Mouse (Mus musculus) stomach, postnatal 0 days (tissue): ENCODE measurements around the gene Mgat4b. TPM values are rescaled to one million over a fixed set of nuclear protein-coding genes. Genes with fewer than 3 reads are reported as not detected.
A peak's percentile ranks its signal among the peaks of the same experiment; 100 is the strongest.

Experiments
- ATAC-seq: fragments of 200-750 bp; cut with Nextera tagmentation; 2 replicates; pipeline ENCODE4 v1.8.0; 2017; ENCODE audit not compliant: low FRiP score, low TSS enrichment
- DNase-seq: peaks from one replicate; pipeline ENCODE4 v3.0.0-alpha.2; 2016; ENCODE audit warnings: low spot score
- H3K27ac ChIP-seq: fragments of 300-500 bp; sonication (generic); replicated peaks from 2 replicates; pipeline ENCODE4 v1.5.1; 2014; ENCODE audit warnings: mild to moderate bottlenecking, control low read depth
- H3K27me3 ChIP-seq: fragments of 300-500 bp; sonication (generic); 2 replicates; pipeline ENCODE4 v1.6.1; 2014; ENCODE audit warnings: low read length; ENCODE audit not compliant: control insufficient read depth, insufficient read depth
- H3K36me3 ChIP-seq: fragments of 300-500 bp; sonication (generic); 2 replicates; pipeline ENCODE4 v1.6.1; 2014; ENCODE audit warnings: low read length, mixed read lengths; ENCODE audit not compliant: control insufficient read depth, insufficient read depth
- H3K4me1 ChIP-seq: fragments of 300-500 bp; sonication (generic); replicated peaks from 2 replicates; pipeline ENCODE4 v1.6.1; 2014; ENCODE audit warnings: antibody characterized with exemption; ENCODE audit not compliant: control insufficient read depth, insufficient read depth
- H3K4me2 ChIP-seq: fragments of 300-500 bp; sonication (generic); replicated peaks from 2 replicates; pipeline ENCODE4 v1.6.1; 2014; ENCODE audit warnings: low read depth, mild to moderate bottlenecking, control low read depth, moderate library complexity
- H3K4me3 ChIP-seq: fragments of 300-500 bp; sonication (generic); 2 replicates; pipeline ENCODE4 v1.5.1; 2014; ENCODE audit warnings: low read depth, low read length, control low read depth
- H3K9ac ChIP-seq: fragments of 300-500 bp; sonication (generic); 2 replicates; pipeline ENCODE4 v1.6.1; 2014; ENCODE audit warnings: mild to moderate bottlenecking, low read length, control low read depth, mixed read lengths
- H3K9me3 ChIP-seq: fragments of 300-500 bp; sonication (generic); 2 replicates; pipeline ENCODE4 v1.6.1; 2016; ENCODE audit warnings: low read length; ENCODE audit not compliant: control insufficient read depth
- CTCF ChIP-seq: IDR thresholded peaks from 2 replicates; pipeline ENCODE4 v1.5.1; 2016; ENCODE audit warnings: antibody characterized with exemption, low read depth, mild to moderate bottlenecking, moderate library complexity
- EP300 ChIP-seq: optimal IDR thresholded peaks from 2 replicates; pipeline ENCODE3; 2016; ENCODE audit warnings: antibody characterized with exemption
- WGBS: fragments of 180-500 bp; shearing (Covaris S2); extraction: QIAGEN DNeasy Blood & Tissue Kit; methylation state at CpG from one replicate; pipeline ENCODE4 v1.1.7; 2014; 5-methylcytosine and 5-hydroxymethylcytosine counted together
- polyA plus RNA-seq: library from polyadenylated mRNA; unstranded; fragments of >200 nt; fragmentation: Nextera tagmentation; extraction: Ambion mirVana; gene quantifications from 2 replicates; pipeline ENCODE4 v1.2.1, GENCODE M21; 2015

Mgat4b gene
- polyA plus RNA-seq, 1 experiment from 2014 or later: 30.8 TPM

DNA sequence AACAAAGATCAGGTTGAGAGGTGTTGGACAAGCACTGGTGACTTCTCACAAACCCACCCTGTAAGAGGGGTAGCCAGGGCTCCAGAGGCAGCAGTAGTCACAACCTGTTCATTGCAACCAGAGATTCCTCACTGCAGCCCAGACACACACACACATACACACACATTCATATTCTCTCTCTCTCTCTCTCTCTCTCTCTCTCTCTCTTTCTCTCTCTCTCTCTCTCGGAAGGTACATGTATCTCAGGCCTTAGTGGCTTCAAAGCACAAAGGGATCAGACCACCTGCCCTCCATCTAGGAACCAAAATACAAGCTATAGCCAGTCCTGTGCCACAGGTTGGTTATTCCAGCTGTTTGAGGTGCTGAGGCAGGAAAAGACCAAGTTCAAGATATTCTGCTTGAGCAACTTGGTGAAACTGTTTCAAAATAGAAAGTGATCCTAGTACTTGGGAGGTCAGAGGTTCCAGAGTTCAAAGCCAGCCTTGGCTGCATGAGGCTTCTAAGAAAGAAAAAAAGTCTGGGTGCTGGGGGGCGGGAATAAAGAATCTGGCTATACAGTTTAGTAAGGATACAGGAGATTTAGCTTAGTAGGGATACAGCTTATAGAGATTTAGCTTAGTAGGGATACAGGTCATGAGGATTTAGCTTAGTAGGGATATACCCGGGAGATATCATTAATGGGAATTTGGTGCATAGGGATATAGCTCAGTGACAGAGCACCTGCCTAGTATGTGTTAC, 801 bp downstream of the Mgat4b start:
- H3K9ac ChIP-seq: peak overlapping the region; percentile 100
- peaks cover 13% of the 10 kb centered on the region; the same call in 1 of the 2 replicates for H3K4me1 ChIP-seq
- WGBS: 96% methylated on average over 3 of the region's 3 CpGs
- TF ChIP-seq EP300 (no peak), CTCF (no peak)
- DNase-seq (no peak), ATAC-seq (no peak)
- H3K27me3 ChIP-seq: no peaks in the 10 kb centered on the region
- peak overlapping the region; percentile 69 for H3K4me2 ChIP-seq
- H3K27ac ChIP-seq: peak overlapping the region; percentile 100
- H3K4me3 ChIP-seq: peak overlapping the region; percentile 100
- H3K9me3 ChIP-seq: no peaks in the 10 kb centered on the region
- H3K36me3 ChIP-seq: peaks cover 9% of the 10 kb centered on the region

DNA sequence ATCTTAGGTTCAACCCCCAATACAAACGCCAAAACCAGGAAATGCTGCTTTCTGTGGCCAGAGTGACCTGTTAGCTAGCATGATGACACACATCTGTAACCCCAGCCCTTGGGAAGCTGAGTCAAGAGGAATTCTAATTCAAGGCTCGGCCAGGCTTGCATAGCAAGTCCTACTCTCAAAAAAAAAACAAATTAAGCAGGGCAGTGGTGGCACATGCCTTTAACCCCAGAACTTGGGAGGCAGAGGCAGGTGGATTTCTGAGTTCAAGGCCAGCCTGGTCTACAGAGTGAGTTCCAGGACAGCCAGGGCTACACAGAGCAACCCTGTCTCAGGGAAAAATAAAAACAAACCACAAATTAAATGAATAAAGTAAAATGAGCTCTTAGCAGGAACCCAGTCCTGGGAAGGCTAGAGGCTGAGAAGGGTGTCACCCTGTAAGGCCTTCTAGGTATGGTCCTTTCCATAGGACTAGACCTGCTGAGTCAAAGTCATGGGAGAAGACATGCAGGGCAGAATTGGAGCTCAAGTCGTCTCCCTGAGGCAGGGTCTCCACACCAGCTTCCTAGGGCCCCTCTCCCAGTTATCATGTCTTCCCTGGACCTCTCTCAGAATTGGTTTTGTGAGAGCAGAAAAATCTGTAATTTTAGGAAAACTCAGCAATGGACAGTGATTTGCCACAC, 1.5 kb downstream of the Mgat4b start:
- Histone ChIP-seq H3K9me3 (no peaks in the 10 kb centered on the region), H3K36me3 (peaks cover 2% of the 10 kb centered on the region), H3K4me2 (no peak overlapping the region), H3K27ac (peak overlapping the region; percentile 81), H3K4me3 (no peak overlapping the region), H3K27me3 (no peaks in the 10 kb centered on the region), H3K4me1 (peaks cover 13% of the 10 kb centered on the region; the same call in 1 of the 2 replicates), H3K9ac (no peak overlapping the region)
- ATAC-seq (no peak), DNase-seq (no peak)
- WGBS: 68% methylated on average over 3 of the region's 3 CpGs
- TF ChIP-seq EP300 (no peak), CTCF (no peak)

DNA sequence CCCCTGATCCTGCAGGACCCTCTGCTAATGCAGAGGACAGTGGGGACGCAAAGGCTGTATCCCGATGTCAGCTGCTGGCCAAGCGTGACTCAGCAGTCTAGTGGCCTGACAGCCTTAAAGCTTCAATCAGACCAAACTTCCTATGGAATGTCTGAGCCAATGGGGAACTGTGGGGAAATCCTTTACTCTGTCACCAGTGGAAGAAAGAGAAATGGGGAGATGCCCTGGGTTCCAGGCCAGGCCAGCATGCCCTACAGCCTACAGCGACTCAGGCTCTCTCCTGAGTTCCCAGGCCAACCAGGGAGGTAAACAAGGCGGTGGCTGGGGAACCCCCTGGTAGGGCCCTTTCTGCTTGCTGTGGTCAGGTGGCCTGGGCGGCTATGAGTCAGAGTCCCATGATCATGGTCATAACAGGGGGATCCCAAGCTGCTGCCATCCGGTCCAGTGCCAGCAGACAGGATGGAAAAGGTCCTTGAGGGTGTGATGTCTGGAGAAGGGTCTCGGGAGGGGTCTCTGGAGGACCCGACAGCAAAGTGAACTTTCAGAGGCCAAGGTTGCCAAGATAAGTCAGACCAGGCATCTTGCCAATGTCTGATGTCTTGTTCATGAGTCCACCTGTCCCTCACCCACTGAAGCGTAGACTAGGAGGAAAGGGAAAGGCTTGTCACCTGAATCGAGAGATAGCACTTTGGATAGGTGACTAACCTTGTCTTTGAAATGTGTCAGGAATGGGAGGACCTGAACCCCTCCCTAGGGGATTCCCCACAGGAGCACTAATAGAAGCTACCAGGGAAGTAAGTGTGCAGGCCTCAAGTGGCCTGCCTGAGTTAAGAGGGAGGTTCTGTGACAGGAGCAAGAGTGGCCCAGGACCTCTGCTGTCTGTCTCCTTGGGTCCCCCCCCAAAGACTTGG, 2.4 kb downstream of the Mgat4b start:
- no peak for TF ChIP-seq EP300
- no peak for TF ChIP-seq CTCF
- H3K9me3 ChIP-seq: no peaks in the 10 kb centered on the region

GRCm38 (mm10) chr11:50214631-50215030, 3.9 kb downstream of the Mgat4b start:
- no peak for ATAC-seq
- WGBS: 88% methylated on average over 6 of the region's 6 CpGs
- no peak for TF ChIP-seq CTCF
- no peak for TF ChIP-seq EP300

More for the DNA sequence above, 2.4 kb downstream of the Mgat4b start:
- Histone ChIP-seq H3K4me2 (no peak overlapping the region), H3K27ac (peak overlapping the region; percentile 81), H3K27me3 (no peaks in the 10 kb centered on the region), H3K9ac (no peak overlapping the region), H3K36me3 (no peaks in the 10 kb centered on the region; the same call in 1 of the 2 replicates), H3K4me3 (no peak overlapping the region), H3K4me1 (peaks cover 13% of the 10 kb centered on the region; the same call in 1 of the 2 replicates)
- ATAC-seq (peak; percentile 83), DNase-seq (peak; percentile 93)
- WGBS: 44% methylated on average over 11 of the region's 11 CpGs

DNA sequence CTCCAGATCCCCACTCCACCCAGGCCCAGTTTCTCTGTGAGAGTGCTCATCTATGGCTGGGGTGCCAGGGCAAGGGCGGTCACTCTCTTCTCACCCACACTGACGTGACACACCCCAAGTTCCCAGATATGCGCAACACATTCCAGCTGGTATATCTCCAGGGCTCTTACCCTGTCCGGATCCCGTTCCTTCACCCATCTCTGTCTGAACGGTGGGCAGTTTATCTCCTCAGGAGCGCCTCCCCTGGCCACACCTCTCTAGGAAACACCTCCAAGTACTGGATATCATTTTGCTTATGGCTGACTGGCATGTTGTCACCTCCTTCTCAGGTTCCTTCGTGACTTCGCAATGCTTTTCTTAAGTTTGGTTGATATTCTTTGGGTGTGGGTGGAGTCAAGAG, 4.9 kb downstream of the Mgat4b start:
- ATAC-seq: no peak
- WGBS: 33% methylated on average over 9 of the region's 9 CpGs
- H3K4me2 ChIP-seq: no peak overlapping the region

More at GRCm38 (mm10) chr11:50214631-50215030, 3.9 kb downstream of the Mgat4b start:
- H3K4me1 ChIP-seq: peaks cover 9% of the 10 kb centered on the region; the same call in 1 of the 2 replicates
- H3K9ac ChIP-seq: no peak overlapping the region
- no peak for DNase-seq
- H3K4me2 ChIP-seq: no peak overlapping the region
- H3K9me3 ChIP-seq: no peaks in the 10 kb centered on the region
- no peak overlapping the region for H3K4me3 ChIP-seq
- no peak overlapping the region for H3K27ac ChIP-seq
- no peaks in the 10 kb centered on the region for H3K36me3 ChIP-seq
- no peaks in the 10 kb centered on the region for H3K27me3 ChIP-seq

More for the DNA sequence above, 4.9 kb downstream of the Mgat4b start:
- DNase-seq: no peak
- no peaks in the 10 kb centered on the region for H3K9me3 ChIP-seq
- H3K36me3 ChIP-seq: no peaks in the 10 kb centered on the region
- no peaks in the 10 kb centered on the region for H3K27me3 ChIP-seq
- no peak overlapping the region for H3K9ac ChIP-seq
- H3K4me1 ChIP-seq: peaks cover 9% of the 10 kb centered on the region; the same call in 1 of the 2 replicates
- TF ChIP-seq EP300: no peak
- TF ChIP-seq CTCF: 0 out of 2 replicates have a peak, but pooled peaks have one; percentile 15
- H3K4me3 ChIP-seq: no peak overlapping the region
- H3K27ac ChIP-seq: no peak overlapping the region
